Mouse (Mus musculus) E14TG2a.4 (cell line): ENCODE measurements around the gene Hist2h2aa2.
"Not testable (repeated sequence)": the region's sequence is repeated elsewhere in the genome, so short reads cannot be mapped to it uniquely, and the experiment has no call there.

Experiments used
- H3K27me3 ChIP-seq: 2 replicates; pipeline ENCODE4 v1.6.1; 2014; ENCODE audit warnings: low read length, control low read depth; ENCODE audit not compliant: insufficient read depth
- H3K36me3 ChIP-seq: 2 replicates; pipeline ENCODE4 v1.6.1; 2014; ENCODE audit warnings: low read length, control low read depth; ENCODE audit not compliant: insufficient read depth
- H3K4me1 ChIP-seq: replicated peaks from 2 replicates; pipeline ENCODE4 v1.6.1; 2014; ENCODE audit warnings: low read depth, low read length, control low read depth
- H3K4me3 ChIP-seq: replicated peaks from 2 replicates; pipeline ENCODE4 v1.5.1; 2014; ENCODE audit warnings: mild to moderate bottlenecking, low read length
- H3K9me3 ChIP-seq: 2 replicates; pipeline ENCODE4 v1.6.1; 2014; ENCODE audit warnings: low read length, control low read depth
- CTCF ChIP-seq: conservative IDR thresholded peaks from 2 replicates; pipeline ENCODE4 v1.5.1; 2014; ENCODE audit warnings: low read length
- NANOG ChIP-seq: IDR thresholded peaks from 2 replicates; pipeline ENCODE4 v1.6.1; 2014; ENCODE audit warnings: borderline replicate concordance, low read length, mixed read lengths
- POU5F1 ChIP-seq: IDR thresholded peaks from 2 replicates; pipeline ENCODE4 v1.6.1; 2014; ENCODE audit warnings: low read length, borderline replicate concordance

Hist2h2aa2 gene

DNA sequence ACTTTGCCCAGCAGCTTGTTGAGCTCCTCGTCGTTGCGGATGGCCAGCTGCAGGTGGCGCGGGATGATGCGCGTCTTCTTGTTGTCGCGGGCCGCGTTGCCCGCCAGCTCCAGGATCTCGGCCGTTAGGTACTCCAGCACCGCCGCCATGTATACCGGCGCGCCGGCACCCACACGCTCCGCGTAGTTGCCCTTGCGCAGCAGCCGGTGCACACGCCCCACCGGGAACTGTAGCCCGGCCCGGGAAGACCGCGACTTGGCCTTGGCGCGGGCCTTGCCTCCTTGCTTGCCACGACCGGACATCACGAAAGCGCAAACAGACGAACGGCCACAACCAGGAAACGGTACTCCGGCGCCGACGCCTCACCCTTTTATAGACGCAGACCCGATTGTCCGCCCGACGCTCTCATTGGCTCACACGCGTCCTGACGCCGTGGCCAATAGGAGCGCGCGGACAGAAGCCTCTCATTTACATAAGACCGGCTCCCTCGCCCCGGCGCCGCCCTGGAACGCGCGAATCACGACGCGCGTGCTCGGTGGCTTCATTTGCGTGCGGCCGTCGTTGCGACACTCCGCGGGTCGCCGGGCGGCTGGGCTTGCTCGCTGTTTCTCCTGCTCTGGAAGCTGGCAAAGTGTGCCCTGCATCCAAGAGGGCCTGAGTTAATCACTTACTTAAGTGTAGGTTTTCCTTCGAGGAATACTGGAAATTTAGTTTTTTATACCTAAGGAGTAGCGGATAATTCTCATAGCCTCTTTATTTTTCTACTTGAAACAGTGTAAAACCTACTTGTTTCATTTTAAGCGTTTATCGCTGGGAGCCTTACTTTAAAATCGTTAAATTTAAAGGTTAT is at the start of gene Hist2h2aa2:
Gene Hist2h2aa2 (minus strand): TSS at position 328 of the 850 bp plus-strand sequence.
- H3K27me3 ChIP-seq, H3K9me3 ChIP-seq: not testable (repeated sequence)
- peaks cover 60% of the 10 kb centered on the region for H3K4me1 ChIP-seq
- H3K36me3 ChIP-seq, result peaks cover 25% of the 10 kb centered on the region; the same call in 1 of the 2 replicates
- H3K4me3 ChIP-seq, result peak within 1 kb of the TSS; percentile 72

DNA sequence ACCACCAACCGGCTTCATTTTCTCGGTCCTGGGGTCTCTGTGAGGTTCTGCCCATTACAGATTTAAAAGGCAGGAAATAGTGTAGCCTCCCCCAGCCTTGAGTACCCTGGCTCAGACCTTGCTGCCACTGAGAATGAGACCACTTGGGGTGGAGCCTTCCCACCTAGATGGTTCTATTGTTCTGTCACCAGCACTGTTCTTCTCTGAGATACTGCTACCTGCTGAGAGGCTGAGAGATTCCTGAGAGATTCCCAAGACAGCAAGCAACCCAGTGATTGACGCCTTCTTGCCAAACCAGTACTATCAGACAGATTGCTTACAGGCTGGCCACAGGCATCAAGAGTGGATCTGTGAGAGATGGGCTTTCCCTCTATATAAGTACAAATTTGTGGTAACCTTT is 49.1 kb upstream of the Hist2h2aa2 start:
- H3K27me3 ChIP-seq, result peaks cover 4% of the 10 kb centered on the region
- peaks cover 42% of the 10 kb centered on the region for H3K4me1 ChIP-seq
- H3K36me3 ChIP-seq, result no peaks in the 10 kb centered on the region
- TF ChIP-seq CTCF, result no peak
- TF ChIP-seq NANOG, result peak; percentile 78
- no peak overlapping the region for H3K4me3 ChIP-seq
- peaks cover 11% of the 10 kb centered on the region for H3K9me3 ChIP-seq

DNA sequence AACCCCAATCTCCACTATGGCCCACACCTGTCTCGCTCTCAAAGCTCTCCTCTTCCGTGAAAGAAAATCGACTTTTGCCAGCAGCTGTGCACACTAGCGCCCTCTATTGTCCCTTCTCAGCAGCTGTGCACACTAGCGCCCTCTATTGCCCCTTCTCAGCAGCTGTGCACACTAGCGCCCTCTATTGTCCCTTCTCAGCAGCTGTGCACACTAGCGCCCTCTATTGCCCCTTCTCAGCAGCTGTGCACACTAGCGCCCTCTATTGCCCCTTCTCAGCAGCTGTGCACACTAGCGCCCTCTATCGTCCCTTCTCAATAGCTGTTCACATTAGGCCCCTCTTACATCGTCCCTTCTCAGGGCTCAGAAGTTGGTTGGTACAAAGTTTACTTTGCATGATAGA is 47.3 kb upstream of the Hist2h2aa2 start:
- TF ChIP-seq CTCF, result peak; percentile 85
- H3K36me3 ChIP-seq, H3K4me3 ChIP-seq, H3K27me3 ChIP-seq: not testable (repeated sequence)
- peaks cover 11% of the 10 kb centered on the region for H3K9me3 ChIP-seq
- H3K4me1 ChIP-seq, result peaks cover 35% of the 10 kb centered on the region

DNA sequence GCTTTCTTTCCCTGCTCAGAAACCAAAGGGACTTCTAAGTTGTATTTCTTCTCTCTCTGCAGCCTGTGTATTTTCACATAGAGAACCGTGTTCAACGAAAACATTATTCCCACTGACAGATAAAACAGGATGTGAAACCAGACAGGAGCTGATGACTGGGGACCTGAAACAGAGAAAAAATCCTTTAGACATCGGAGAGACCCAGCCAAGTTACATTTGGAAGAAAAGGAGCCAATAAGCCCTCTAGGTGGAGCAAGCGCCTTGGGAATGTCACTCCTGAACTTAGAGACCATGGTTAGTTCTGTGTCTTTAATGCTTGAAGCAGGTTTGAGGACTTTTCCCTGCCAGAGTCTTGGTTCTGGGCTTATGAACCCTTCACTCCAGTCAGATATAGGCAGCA is 44.4 kb upstream of the Hist2h2aa2 start:
- Histone ChIP-seq H3K27me3 (peaks cover 3% of the 10 kb centered on the region; the same call in 1 of the 2 replicates), H3K4me1 (peaks cover 36% of the 10 kb centered on the region), H3K4me3 (no peak overlapping the region), H3K36me3 (no peaks in the 10 kb centered on the region), H3K9me3 (peaks cover 11% of the 10 kb centered on the region)
- TF ChIP-seq CTCF (peak; percentile 44), POU5F1 (no peak), NANOG (no peak)

DNA sequence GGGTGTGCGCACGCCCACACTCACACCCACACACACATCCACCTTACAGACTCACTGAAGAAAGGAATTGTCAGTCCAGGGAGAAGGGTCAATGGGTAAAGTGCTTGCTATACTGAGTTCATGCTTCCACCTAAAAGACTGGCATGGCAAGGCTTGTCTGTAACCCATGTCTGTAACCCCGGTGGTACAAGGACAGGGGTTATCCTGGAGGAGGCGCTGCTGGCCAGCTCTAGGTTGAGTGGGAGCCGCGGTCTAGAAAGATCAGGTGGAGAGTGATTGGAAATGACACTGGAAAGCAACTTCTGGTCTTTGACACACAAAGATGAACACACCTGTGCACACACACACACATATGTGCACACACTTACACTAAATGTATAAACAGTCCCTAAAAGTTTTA is 40.6 kb upstream of the Hist2h2aa2 start:
- H3K9me3 ChIP-seq, result no peaks in the 10 kb centered on the region
- no peaks in the 10 kb centered on the region for H3K36me3 ChIP-seq
- H3K27me3 ChIP-seq, result peaks cover 3% of the 10 kb centered on the region; the same call in 1 of the 2 replicates
- H3K4me3 ChIP-seq, result no peak overlapping the region
- TF ChIP-seq CTCF (0 out of 2 replicates have a peak, but pooled peaks have one; percentile 15), NANOG (no peak)
- H3K4me1 ChIP-seq, result peaks cover 48% of the 10 kb centered on the region

DNA sequence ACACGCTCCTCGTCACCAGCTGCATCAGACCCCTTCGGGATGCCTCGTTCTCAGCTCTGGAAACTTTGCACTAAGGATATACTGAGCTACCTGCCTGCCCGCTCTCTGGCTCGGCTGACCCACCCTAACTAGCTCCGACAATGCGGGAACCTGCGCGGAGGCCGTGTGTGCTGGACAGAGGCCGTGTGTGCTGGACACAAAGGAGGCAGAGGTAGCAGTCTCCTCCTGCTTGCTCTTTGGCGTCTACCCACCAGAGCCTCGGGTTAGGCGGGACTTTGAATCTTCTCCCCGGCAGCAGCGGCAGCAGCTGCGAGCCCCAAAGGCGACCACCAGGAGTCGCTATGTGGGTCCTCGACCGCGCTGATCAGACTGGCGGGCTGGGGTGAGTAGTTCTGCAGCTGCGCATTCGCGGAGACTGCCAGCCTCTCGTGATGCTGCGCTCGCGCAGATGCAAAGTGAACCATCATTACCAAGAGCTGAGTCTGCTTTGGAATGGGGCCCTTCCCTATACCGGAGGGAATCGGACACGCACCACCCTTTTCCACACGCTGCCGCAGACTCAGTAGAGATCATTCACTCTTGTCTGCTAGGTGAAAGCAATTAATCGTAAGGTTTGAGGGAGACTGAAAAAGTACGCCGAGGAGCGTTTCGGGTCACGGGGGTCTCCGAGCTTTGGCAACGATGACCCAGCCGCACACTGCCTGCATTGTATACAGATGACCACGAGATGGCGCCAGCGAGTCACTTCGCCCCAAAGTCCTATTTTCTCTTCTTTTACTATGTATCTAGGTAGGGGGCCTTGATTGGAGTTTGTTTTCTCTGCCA is 37.9 kb upstream of the Hist2h2aa2 start:
- peaks cover 52% of the 10 kb centered on the region for H3K4me1 ChIP-seq
- peak overlapping the region; percentile 82 for H3K4me3 ChIP-seq
- TF ChIP-seq CTCF, result peak; percentile 70
- TF ChIP-seq POU5F1, result no peak
- TF ChIP-seq NANOG, result no peak

DNA sequence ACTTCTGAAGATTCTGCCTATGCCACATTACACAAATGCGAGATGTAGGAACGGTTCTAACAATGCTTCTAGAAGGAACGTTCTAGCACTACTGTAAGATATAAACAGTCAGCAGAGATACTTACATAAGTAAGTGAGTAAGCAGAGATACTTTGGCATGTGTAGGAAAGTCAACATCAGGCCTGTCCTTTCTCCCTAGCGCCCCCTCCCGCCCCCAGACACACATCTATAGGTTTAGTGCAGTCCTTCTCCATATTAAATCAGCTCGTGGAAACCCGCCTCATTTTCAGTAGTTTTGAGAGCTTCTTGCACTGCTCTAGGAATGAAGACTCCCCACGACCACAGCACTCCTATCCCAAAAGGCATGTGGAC is 37.3 kb upstream of the Hist2h2aa2 start:
- peaks cover 52% of the 10 kb centered on the region for H3K4me1 ChIP-seq
- no peaks in the 10 kb centered on the region for H3K27me3 ChIP-seq
- TF ChIP-seq POU5F1, result no peak
- peak; percentile 30; the same call in 1 of the 2 replicates for TF ChIP-seq CTCF
- no peaks in the 10 kb centered on the region for H3K36me3 ChIP-seq
- H3K9me3 ChIP-seq, result no peaks in the 10 kb centered on the region
- peak overlapping the region; percentile 82 for H3K4me3 ChIP-seq

More for the DNA sequence above, 37.9 kb upstream of the Hist2h2aa2 start:
- no peaks in the 10 kb centered on the region for H3K27me3 ChIP-seq
- H3K36me3 ChIP-seq, result no peaks in the 10 kb centered on the region
- no peaks in the 10 kb centered on the region for H3K9me3 ChIP-seq

DNA sequence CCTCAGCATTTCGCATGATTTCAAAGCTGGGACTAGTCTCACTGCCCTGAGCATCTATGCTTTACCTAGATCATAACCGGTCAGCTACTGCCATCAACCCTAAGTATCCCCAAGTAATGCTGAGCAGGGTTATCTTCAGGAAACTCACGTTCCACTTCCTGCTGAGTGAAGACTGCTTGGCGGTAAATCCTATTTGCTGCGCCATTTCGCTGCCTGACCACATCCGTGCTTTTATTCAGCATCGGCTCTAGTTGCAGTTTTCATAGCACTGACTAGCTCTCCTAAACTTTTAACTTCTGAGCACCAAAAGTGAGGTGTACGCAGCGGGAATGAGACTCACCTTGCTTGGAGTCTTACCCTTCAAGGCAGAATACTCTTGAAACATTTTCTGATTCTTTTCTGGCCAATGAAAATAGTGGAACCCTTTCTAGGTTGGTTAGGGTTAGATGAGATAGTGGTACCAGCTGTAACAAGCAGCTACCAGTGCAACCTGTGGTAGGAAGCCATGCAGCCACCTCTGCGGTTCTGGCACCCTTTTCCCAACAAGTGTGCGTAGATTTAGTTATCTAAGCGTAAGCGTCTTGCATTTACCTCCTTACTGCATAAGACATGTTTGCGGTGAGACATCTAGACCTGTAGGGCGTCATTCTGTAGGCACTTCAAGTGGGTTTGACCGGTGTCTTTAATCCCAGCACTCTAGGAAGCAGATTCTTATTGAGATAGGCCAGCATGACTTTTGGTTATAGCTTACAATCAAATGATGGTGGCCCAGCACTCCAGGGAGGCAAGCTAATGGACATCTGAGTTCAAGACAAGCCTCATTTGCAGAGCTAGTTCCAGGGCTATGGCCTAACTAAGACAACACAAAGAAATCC is 33.8 kb upstream of the Hist2h2aa2 start:
- TF ChIP-seq NANOG (no peak), CTCF (no peak), POU5F1 (no peak)
- peaks cover 34% of the 10 kb centered on the region for H3K4me1 ChIP-seq
- no peaks in the 10 kb centered on the region for H3K36me3 ChIP-seq
- no peaks in the 10 kb centered on the region for H3K9me3 ChIP-seq
- peak overlapping the region; percentile 78 for H3K4me3 ChIP-seq
- H3K27me3 ChIP-seq, result no peaks in the 10 kb centered on the region
